Mouse (Mus musculus): ENCODE measurements around the gene Fbxo48. TPM values are rescaled to one million over a fixed set of nuclear protein-coding genes. Genes with fewer than 3 reads are reported as not detected.

Fbxo48 gene
- polyA plus RNA-seq, 1 experiment from 2014 or later, result 1.7 TPM

DNA sequence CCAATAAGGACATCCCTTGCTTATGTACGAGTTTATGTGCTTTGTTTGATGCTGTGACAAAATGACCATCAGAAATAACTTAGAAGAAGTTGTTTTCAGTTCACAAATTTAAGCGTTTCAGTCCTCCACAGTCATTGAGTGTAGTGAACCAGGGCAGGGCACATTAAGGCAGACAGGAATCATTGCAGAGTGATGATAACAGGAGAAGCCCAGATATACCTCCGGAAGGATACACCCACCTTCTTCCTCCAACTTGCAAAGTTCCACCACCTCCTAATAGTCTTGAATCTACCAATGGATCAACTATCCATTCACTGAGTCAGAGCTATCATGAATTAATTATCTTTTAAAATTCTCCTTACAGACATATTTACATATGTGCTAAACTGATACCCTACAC, 20.9 kb downstream of the Fbxo48 start:
- H3K9ac ChIP-seq, result no peak overlapping the region
- H3K4me3 ChIP-seq (replicated peaks), result no peak overlapping the region
- H3K27me3 ChIP-seq, result no peaks in the 10 kb centered on the region
- H3K4me2 ChIP-seq, result no peak overlapping the region
- 23% methylated on average over 3 of the region's 3 CpGs for WGBS (ENCODE audit: insufficient replicate concordance)
- no peak overlapping the region for H3K27ac ChIP-seq (replicated peaks)
- H3K9me3 ChIP-seq (replicated peaks), result no peaks in the 10 kb centered on the region
- H3K4me1 ChIP-seq (replicated peaks), result peaks cover 4% of the 10 kb centered on the region; the same call in 1 of the 2 replicates
- no peak for ATAC-seq (ENCODE audit: insufficient read depth)
- no peaks in the 10 kb centered on the region for H3K36me3 ChIP-seq (replicated peaks)

DNA sequence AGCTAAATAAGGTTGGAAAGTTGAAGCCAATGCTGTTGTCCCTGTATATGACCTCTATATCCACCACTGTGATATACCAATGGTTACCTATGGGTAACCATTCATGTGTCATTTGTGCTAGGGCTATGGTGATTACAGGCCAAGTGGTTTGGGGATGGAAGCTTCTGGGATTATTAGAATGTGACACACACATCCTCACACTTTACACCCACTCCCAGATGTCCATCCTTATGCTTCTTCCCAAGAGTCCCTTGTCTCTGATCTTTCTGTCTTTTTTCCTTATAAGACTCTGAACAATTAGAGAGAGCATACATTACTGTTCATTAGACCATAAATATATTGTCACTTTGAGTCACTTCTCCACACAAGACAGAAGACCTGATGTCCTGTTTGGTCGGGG, 21.9 kb downstream of the Fbxo48 start:
- WGBS (ENCODE audit: insufficient replicate concordance), result 40% methylated on average over 1 of the region's 1 CpGs

DNA sequence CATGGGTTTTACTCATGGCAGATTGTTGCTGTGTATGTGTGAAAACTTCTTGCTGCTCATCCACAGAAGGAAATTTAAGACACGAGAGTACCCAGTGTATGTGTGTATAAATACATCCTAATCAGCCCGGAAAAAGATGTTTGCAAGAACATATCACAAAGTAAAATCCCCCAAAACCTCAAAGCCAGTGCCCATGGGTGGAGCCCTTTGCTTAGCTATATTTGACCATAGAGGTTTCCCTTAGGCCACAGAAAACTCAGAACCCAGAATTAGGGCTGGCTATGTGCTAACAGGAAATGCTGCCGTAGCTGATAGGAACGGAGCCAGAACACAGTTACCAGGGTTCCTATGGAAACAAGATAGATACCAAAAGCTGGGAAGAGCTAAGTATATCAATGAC, 25.8 kb downstream of the Fbxo48 start:
- Histone ChIP-seq H3K4me2 (no peak overlapping the region), H3K36me3 (replicated peaks) (no peaks in the 10 kb centered on the region), H3K9ac (no peak overlapping the region), H3K27ac (replicated peaks) (no peak overlapping the region), H3K4me1 (replicated peaks) (0 out of 2 replicates have a peak, but pooled peaks cover 13% of the 10 kb centered on the region), H3K4me3 (replicated peaks) (no peak overlapping the region), H3K9me3 (replicated peaks) (no peaks in the 10 kb centered on the region), H3K27me3 (no peaks in the 10 kb centered on the region)
- peak; percentile 75 for ATAC-seq (ENCODE audit: insufficient read depth)
- WGBS (ENCODE audit: insufficient replicate concordance), result 10% methylated on average over 4 of the region's 4 CpGs

More for the DNA sequence above, 21.9 kb downstream of the Fbxo48 start:
- Histone ChIP-seq H3K27ac (replicated peaks) (no peak overlapping the region), H3K36me3 (replicated peaks) (no peaks in the 10 kb centered on the region), H3K4me1 (replicated peaks) (peaks cover 13% of the 10 kb centered on the region; the same call in 1 of the 2 replicates), H3K9me3 (replicated peaks) (no peaks in the 10 kb centered on the region), H3K27me3 (no peaks in the 10 kb centered on the region), H3K4me3 (replicated peaks) (no peak overlapping the region), H3K9ac (no peak overlapping the region), H3K4me2 (no peak overlapping the region)
- no peak for ATAC-seq (ENCODE audit: insufficient read depth)

DNA sequence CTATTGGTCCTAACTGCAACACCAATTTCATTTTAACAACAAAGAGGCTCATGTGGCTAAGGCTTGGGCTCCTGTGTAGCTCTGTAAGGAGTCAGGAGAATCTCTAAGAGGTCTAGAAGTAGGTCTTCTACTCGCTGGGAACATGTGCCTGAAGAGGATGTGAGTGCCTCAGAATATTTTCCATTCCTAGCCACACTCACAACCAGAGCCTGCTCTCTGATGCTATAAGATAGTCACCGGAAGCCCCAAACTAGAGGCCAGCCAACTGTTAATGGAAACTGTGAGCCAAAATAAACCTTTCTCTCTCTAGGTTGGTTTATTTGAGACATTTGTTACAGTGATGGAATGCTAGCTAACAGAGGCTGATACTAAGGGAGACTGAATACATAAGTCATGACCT, 26.4 kb downstream of the Fbxo48 start:
- Histone ChIP-seq H3K9me3 (replicated peaks) (no peaks in the 10 kb centered on the region), H3K36me3 (replicated peaks) (no peaks in the 10 kb centered on the region), H3K4me2 (no peak overlapping the region), H3K4me1 (replicated peaks) (0 out of 2 replicates have a peak, but pooled peaks cover 13% of the 10 kb centered on the region), H3K27me3 (no peaks in the 10 kb centered on the region), H3K4me3 (replicated peaks) (no peak overlapping the region), H3K9ac (no peak overlapping the region), H3K27ac (replicated peaks) (no peak overlapping the region)
- 46% methylated on average over 2 of the region's 2 CpGs for WGBS (ENCODE audit: insufficient replicate concordance)
- no peak for ATAC-seq (ENCODE audit: insufficient read depth)

DNA sequence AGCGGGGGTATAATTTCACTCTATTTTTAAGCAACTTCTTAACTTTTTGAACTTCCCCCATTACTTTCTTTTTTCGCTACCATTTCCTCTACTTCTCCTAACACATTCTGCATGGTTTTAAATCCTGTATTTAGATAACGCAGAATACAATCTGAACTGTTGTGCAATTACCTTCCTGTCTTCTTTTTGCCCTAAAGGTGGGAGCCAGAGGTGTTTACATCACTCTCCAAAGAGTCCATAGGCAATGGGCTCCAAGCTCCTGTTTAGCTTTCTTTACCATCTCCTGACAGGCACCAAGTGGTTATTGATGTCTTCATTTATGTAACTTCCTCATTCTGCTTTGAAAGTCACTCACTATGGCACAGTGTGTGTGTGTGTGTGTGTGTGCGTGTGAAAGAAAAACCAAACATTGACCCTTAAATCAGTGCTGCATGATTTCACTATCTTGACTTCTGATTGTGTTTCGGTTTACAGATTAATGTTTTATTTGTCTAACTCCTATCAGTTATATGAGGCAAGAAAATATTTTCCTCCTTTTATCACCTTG, 27.1 kb downstream of the Fbxo48 start:
- H3K27ac ChIP-seq (replicated peaks), result 0 out of 2 replicates have a peak overlapping the region, but pooled peaks have one; percentile 31

DNA sequence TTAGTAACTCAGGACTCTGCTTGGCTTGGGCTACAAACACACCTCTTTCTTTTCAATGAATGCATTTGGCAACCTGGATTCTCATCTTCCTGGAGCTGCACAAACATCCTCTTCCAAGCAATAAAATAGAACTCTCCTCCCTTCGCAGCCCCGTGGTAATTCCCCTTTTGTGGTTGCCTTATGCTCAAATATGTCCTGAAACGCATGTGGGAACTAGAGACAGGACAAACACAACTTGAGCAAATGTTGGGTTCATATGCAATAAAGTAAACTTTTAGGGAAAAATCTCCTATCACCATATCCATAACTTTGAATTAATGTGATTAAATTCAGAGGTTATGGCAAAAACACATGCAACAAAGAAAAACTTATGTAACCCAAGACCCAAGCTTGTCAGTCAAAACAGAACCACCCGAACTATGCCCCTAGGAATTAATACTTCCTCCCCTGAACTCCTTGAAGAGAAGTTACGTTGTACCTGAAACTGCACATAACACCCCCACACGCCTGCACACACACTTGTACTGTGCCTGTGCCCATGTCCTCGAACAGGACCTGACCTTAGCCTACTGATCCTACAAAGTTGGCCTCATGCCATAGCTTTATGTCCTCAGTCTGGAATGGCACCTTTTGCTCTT, 35.5 kb downstream of the Fbxo48 start:
- ATAC-seq (ENCODE audit: insufficient read depth), result no peak
- H3K4me1 ChIP-seq (replicated peaks), result no peaks in the 10 kb centered on the region
- H3K9me3 ChIP-seq (replicated peaks), result no peaks in the 10 kb centered on the region
- H3K4me2 ChIP-seq, result no peak overlapping the region
- WGBS (ENCODE audit: insufficient replicate concordance), result 46% methylated on average over 7 of the region's 7 CpGs
- no peak overlapping the region for H3K27ac ChIP-seq (replicated peaks)
- H3K4me3 ChIP-seq (replicated peaks), result no peak overlapping the region
- no peaks in the 10 kb centered on the region for H3K36me3 ChIP-seq (replicated peaks)
- H3K9ac ChIP-seq, result no peak overlapping the region
- H3K27me3 ChIP-seq, result no peaks in the 10 kb centered on the region

More for the DNA sequence above, 27.1 kb downstream of the Fbxo48 start:
- Histone ChIP-seq H3K9ac (no peak overlapping the region), H3K36me3 (replicated peaks) (no peaks in the 10 kb centered on the region), H3K27me3 (no peaks in the 10 kb centered on the region), H3K9me3 (replicated peaks) (no peaks in the 10 kb centered on the region), H3K4me3 (replicated peaks) (no peak overlapping the region), H3K4me2 (no peak overlapping the region), H3K4me1 (replicated peaks) (0 out of 2 replicates have a peak, but pooled peaks cover 13% of the 10 kb centered on the region)
- WGBS (ENCODE audit: insufficient replicate concordance), result 44% methylated on average over 5 of the region's 5 CpGs
- no peak for ATAC-seq (ENCODE audit: insufficient read depth)

DNA sequence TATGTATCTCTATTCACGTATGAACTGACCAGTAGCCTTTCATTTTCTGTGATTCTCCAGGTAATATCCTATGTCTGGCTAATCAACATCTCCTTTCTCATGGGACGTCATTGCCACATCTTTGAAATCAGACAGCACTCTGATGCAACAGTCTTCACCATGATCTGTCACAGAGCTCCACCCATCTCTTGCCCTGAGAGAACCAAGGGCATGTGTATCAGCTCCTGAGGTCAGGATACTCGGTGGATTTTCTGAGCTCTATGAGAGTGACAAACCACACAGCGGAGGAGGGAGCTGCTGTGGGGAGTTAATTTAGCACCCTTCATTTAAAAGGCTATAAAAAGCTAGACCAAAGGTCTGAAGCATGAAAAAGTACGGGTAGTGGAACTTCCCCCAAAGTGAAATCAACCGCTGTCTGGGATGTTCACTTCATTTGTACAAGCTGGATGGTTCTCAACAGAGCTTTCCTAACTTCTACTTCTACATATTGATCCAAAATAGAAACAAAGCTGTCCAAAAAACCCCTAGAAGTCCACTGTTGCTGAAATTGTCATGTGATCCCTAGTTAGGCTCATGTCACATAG, 36.7 kb downstream of the Fbxo48 start:
- 48% methylated on average over 6 of the region's 6 CpGs for WGBS (ENCODE audit: insufficient replicate concordance)
- H3K4me1 ChIP-seq (replicated peaks), result no peaks in the 10 kb centered on the region
- H3K9me3 ChIP-seq (replicated peaks), result no peaks in the 10 kb centered on the region
- no peak overlapping the region for H3K4me2 ChIP-seq
- H3K4me3 ChIP-seq (replicated peaks), result no peak overlapping the region
- ATAC-seq (ENCODE audit: insufficient read depth), result no peak
- no peak overlapping the region for H3K27ac ChIP-seq (replicated peaks)
- no peaks in the 10 kb centered on the region for H3K36me3 ChIP-seq (replicated peaks)
- no peaks in the 10 kb centered on the region for H3K27me3 ChIP-seq
- no peak overlapping the region for H3K9ac ChIP-seq

DNA sequence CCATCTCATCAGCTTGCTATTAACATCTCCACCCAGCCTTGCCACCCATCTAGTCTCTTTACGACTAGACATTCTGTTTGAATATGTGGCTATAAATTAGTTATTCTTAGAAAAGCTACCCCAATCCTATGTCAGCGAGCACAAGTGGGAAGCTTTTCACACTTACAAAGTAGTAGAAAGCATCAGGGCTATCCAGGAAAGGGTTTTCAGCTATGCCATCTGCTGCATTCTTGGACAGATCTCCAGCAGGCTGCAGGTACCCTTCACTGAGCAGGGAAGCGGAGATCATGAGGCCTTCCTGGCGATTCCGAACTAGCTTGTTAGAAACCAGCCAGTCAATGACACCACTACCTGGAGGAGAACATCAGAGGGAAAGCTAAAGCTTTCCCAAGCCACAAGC, 38.7 kb downstream of the Fbxo48 start:
- no peak overlapping the region for H3K4me3 ChIP-seq (replicated peaks)
- ATAC-seq (ENCODE audit: insufficient read depth), result no peak

DNA sequence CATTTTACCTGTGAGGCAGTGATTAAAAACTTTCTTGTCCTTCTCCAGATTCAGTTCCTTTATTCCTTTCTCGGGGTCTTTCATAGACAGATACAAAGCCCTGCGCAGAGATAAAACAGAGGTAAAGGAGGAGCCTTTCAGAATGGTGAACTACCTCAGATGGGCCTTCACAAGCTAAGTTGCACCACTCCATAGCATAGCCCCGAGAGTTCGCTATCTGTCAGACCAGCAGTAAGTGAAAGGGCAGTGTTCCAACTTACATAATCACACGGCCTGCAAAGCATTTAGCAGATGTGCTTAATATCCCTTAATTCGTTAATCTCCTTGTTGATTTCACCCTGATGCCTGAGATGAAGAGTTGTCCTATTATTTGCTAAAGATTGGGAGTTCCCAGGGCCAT, 41.7 kb downstream of the Fbxo48 start:
- H3K4me3 ChIP-seq (replicated peaks), result no peak overlapping the region
- ATAC-seq (ENCODE audit: insufficient read depth), result no peak
- H3K4me2 ChIP-seq, result no peak overlapping the region
- no peaks in the 10 kb centered on the region for H3K4me1 ChIP-seq (replicated peaks)
- no peaks in the 10 kb centered on the region for H3K36me3 ChIP-seq (replicated peaks)
- no peaks in the 10 kb centered on the region for H3K9me3 ChIP-seq (replicated peaks)
- H3K27ac ChIP-seq (replicated peaks), result no peak overlapping the region
- H3K27me3 ChIP-seq, result no peaks in the 10 kb centered on the region
- H3K9ac ChIP-seq, result no peak overlapping the region
- WGBS (ENCODE audit: insufficient replicate concordance), result 62% methylated on average over 6 of the region's 6 CpGs

More for the DNA sequence above, 38.7 kb downstream of the Fbxo48 start:
- H3K9ac ChIP-seq, result no peak overlapping the region
- 67% methylated on average over 5 of the region's 5 CpGs for WGBS (ENCODE audit: insufficient replicate concordance)
- no peaks in the 10 kb centered on the region for H3K9me3 ChIP-seq (replicated peaks)
- H3K36me3 ChIP-seq (replicated peaks), result no peaks in the 10 kb centered on the region
- H3K27me3 ChIP-seq, result no peaks in the 10 kb centered on the region
- H3K4me1 ChIP-seq (replicated peaks), result no peaks in the 10 kb centered on the region
- H3K4me2 ChIP-seq, result no peak overlapping the region
- H3K27ac ChIP-seq (replicated peaks), result no peak overlapping the region

DNA sequence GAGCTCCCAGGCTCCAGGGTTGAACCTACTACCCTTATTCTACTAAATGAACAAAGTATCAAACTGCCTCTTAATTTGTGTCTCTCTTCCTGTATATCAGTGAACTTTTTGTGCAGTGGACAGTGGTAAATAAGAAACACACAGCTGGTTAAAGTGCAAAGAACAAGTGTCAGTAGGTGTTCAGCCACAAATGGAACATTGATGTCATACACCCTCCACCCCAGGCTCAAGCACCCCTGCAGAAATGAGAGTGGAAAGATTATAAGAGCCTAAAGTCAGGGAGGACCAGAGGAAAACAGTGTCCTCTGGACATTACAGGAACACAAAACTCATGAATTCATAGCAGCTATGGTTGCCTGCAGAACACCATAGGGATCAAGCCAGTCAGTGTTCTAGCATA, 45.6 kb downstream of the Fbxo48 start:
- Histone ChIP-seq H3K27me3 (no peaks in the 10 kb centered on the region), H3K4me3 (replicated peaks) (no peak overlapping the region), H3K27ac (replicated peaks) (no peak overlapping the region), H3K9ac (no peak overlapping the region), H3K36me3 (replicated peaks) (no peaks in the 10 kb centered on the region), H3K9me3 (replicated peaks) (no peaks in the 10 kb centered on the region), H3K4me1 (replicated peaks) (peaks cover 2% of the 10 kb centered on the region; the same call in 1 of the 2 replicates), H3K4me2 (no peak overlapping the region)
- no peak for ATAC-seq (ENCODE audit: insufficient read depth)

DNA sequence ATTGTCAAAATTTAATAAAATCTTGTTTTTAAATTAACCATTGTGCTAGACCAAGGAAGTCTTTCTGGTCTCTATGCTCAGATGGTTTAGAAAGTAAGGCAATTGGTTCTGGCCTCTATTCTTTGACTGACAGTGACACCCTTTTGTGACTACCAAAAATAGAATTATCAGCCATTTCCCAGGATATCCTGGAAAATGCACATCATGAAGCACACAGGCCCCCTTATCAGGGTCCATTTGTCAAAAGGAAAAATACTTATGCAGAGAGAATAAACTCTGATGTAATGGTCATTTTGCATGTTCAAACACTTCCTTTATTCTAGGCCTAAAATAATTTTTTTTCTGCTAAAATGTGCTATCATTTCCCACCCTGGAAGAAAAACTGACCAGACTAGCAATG, 46.3 kb downstream of the Fbxo48 start:
- Histone ChIP-seq H3K4me1 (replicated peaks) (peaks cover 2% of the 10 kb centered on the region; the same call in 1 of the 2 replicates), H3K36me3 (replicated peaks) (no peaks in the 10 kb centered on the region), H3K4me3 (replicated peaks) (no peak overlapping the region), H3K27me3 (no peaks in the 10 kb centered on the region), H3K27ac (replicated peaks) (no peak overlapping the region), H3K9ac (no peak overlapping the region), H3K9me3 (replicated peaks) (no peaks in the 10 kb centered on the region), H3K4me2 (no peak overlapping the region)
- ATAC-seq (ENCODE audit: insufficient read depth), result no peak

Measured in liver, embryonic 15.5 days (tissue).